Mouse (Mus musculus) mouse trophoblast stem cell (cell line): ENCODE results near the gene Sema4c.

Source experiments
- in situ Hi-C, 2 experiments: fragments of 300-500 bp; cut with MseI, MboI; formaldehyde crosslinking; loops; 2 replicates in 1 of 2; 3 replicates in 1 of 2; pipeline ENCODE4 v1.15.1; 2025

Gene Sema4c

DNA sequence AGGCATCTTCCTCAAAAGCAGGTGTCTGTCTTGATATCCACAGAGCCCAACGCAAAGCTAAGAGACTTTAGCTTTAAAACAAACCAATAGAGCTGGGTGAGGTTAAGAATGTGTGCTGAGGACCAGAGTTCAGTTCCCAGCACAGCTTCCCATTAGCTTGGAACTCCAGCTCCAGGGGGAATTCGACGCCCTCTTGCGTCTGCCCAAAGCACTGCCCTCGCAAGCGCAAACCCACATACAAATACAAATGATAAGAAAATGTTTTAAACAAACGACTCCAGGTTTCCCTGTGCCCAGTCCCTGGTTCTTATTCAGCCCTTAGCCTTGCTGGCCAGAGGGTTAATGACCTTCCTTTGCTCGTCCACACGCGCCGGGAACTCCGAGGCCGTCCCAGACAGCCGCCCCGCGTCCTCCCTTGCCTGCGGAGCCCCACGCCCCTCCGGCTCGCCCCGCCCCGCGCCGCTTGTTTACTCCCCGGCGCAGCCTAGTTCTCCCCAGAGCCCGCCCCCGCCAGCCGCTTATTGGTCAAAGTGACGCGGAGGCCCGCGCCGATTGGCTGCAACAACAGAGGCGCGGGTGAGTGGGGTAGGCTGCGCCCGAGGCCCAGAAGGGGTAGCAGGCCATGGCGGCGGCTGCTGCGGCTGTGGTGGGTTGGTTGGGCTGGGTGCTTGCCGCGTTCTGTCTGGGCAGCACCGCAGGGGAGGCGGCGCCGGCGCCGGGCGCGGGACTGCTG, 46.7 kb downstream of the Sema4c start, which contains the start of gene Cnnm3:
Gene Cnnm3, plus strand, starts transcription at position 579 of the 733 bp plus-strand sequence.
- in situ Hi-C loops = no loop called here

DNA sequence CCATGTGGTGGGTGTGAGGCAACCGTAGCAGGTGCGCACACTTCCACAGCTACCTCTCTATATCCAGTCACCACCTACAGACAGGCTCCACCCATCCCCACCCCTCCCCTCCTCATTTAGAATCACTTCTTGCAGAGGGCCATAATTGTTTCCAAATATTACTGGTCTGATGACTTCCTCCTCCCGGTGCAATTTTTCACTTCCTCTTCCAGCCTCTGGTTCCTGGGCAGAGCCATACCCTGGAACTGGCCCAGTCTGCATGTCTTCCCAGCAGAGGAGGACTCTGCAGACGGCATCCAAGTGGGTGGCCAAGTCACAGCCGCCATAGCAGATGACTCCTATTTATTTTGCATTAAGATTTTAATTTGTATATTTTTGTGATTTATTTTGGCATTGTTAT, 49.9 kb downstream of the Sema4c start:
- in situ Hi-C loops = no loop called here

DNA sequence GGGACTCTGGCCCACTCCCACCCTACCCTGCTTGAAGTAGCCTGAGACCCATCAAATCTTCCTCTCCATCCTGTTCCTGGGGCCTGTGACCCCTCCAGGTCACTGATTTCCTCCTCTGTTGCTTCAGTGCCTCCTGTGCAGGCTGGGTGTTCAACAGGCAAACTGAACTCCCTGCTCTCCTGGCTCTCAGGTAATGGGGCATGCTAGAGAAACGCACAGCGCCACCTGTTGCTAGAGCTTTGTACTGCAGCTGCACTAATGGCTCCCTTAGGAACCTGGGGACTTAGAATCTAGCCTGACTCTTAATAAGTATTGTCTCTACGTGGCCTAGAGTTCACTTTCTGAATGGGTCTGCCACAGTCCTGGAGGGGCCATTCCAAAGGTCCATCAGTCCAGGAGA, 56.9 kb downstream of the Sema4c start:
- in situ Hi-C loops = no loop called here
